Mouse (Mus musculus): ENCODE data around the gene P4htm. TPM values are rescaled to one million over a fixed set of nuclear protein-coding genes. Genes with fewer than 3 reads are reported as not detected.

Gene P4htm
- 11.9 and 12.6 TPM in 2 replicates for polyA plus RNA-seq (2014; fragmentation: Nextera tagmentation; extraction: Ambion mirVana)

DNA sequence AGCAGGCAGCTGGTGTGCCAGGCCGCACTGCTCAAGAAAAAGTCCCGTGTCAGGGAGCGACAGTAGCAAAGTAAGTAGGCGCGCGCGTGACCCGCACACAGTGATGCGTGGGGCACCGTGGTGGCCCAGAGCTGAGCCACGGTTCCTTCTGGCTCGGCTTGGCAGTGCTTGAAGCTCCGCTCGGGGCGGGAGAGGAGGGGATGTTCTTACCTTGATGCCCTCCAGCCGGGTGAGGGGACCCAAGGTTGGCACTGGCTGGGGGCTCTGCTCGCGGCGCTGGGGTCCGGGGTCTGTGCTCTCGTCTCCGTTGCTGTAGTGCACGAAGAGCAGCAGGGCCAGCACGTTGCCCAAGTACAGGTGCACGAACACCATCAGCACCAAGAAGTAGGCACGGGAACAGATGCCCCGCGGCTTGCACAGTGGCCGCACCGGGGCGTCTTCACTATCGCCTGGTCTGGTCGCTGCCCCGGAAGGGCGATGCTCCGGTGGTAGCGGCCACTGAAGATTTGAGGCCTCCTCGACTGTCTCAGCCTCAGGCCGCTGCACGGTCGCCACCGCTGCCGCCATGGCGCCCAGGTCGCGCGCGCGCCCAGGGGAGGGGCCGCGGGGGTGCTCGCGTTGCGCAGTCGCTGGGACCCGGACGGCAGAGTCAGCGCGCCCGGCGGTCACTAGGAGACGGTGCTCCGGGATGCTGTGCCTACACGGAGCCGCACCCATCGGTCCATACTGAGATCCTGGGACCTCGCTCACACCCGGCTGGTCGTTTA, at the start of gene P4htm:
Gene P4htm (minus strand): TSS at position 670 of the 767 bp plus-strand sequence.
- peak; percentile 83 for DNase-seq (ENCODE audit: low spot score)

DNA sequence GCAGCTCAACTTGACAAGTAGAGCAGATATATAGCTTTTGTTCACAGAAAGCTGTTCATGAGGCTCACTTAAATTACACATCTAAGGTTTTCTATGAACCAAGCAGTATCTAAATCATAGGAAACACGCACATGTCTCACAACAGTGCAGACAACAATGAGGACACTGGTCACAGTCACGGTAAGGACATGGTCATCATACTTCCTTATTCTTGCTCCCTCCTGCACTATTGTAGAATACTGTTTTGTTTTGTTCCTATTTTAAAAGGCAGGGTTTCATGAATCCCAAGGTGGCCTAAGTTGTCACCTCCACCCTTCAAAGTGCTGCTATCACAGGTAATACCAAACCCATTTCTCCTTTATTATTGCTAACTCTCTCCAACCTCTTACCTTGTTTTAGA, 42.4 kb upstream of the P4htm start:
- no peaks in the 10 kb centered on the region for H3K27me3 ChIP-seq (ENCODE audit: control insufficient read depth, insufficient read depth, low read length)
- DNase-seq (ENCODE audit: low spot score) (no peak), ATAC-seq (replicated peaks; ENCODE audit: low FRiP score) (no peak)
- H3K9me3 ChIP-seq (ENCODE audit: control insufficient read depth, low read length), result no peaks in the 10 kb centered on the region
- no peaks in the 10 kb centered on the region; the same call in 1 of the 2 replicates for H3K36me3 ChIP-seq (ENCODE audit: control insufficient read depth, insufficient read depth, low read length)
- no peak overlapping the region for H3K9ac ChIP-seq (ENCODE audit: low read length)
- no peak overlapping the region for H3K27ac ChIP-seq (ENCODE audit: low read depth, low read length)
- WGBS, result 94% methylated on average over 2 of the region's 2 CpGs
- no peak overlapping the region for H3K4me3 ChIP-seq (ENCODE audit: low read depth, low read length)
- H3K4me2 ChIP-seq (ENCODE audit: low read depth, low read length, severe bottlenecking), result no peak overlapping the region
- no peaks in the 10 kb centered on the region for H3K4me1 ChIP-seq (replicated peaks; ENCODE audit: control insufficient read depth, insufficient read depth, low read length)

More for the DNA sequence above, at the start of gene P4htm:
- Histone ChIP-seq H3K9me3 (ENCODE audit: control insufficient read depth, low read length) (no peaks in the 10 kb centered on the region), H3K36me3 (ENCODE audit: control insufficient read depth, insufficient read depth, low read length) (no peaks in the 10 kb centered on the region), H3K27me3 (ENCODE audit: control insufficient read depth, insufficient read depth, low read length) (no peaks in the 10 kb centered on the region), H3K4me3 (ENCODE audit: low read depth, low read length) (peak within 1 kb of the TSS; percentile 71), H3K4me2 (ENCODE audit: low read depth, low read length, severe bottlenecking) (peak within 1 kb of the TSS; percentile 94), H3K9ac (ENCODE audit: low read length) (peak within 1 kb of the TSS; percentile 78), H3K4me1 (replicated peaks; ENCODE audit: control insufficient read depth, insufficient read depth, low read length) (no peaks in the 10 kb centered on the region), H3K27ac (ENCODE audit: low read depth, low read length) (0 out of 2 replicates have a peak within 1 kb of the TSS, but pooled peaks have one; percentile 31)
- WGBS, result 2% methylated on average over 56 of the region's 69 CpGs
- peak; percentile 88 for ATAC-seq (replicated peaks; ENCODE audit: low FRiP score)

DNA sequence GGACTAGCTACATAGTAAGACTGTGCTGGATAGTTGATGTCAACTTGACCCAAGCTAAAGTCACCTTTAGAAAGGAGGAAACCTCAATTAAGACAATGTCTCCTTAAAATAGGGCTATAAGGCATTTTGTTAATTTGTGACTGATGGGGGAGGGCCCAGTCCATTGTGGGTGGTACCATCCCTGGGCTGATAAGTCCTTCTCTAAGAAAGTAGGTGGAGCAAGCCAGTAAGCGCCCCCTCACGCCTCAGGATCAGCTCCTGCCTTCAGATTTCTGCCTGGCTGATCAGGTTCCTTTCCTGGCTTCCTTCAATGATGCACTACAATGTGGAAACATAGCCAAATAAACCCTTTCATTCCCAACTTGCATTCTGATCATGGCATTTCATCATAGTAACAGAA, 37.9 kb upstream of the P4htm start:
- Histone ChIP-seq H3K27me3 (ENCODE audit: control insufficient read depth, insufficient read depth, low read length) (no peaks in the 10 kb centered on the region), H3K36me3 (ENCODE audit: control insufficient read depth, insufficient read depth, low read length) (no peaks in the 10 kb centered on the region; the same call in 1 of the 2 replicates), H3K27ac (ENCODE audit: low read depth, low read length) (no peak overlapping the region), H3K4me3 (ENCODE audit: low read depth, low read length) (no peak overlapping the region), H3K9ac (ENCODE audit: low read length) (no peak overlapping the region), H3K4me2 (ENCODE audit: low read depth, low read length, severe bottlenecking) (no peak overlapping the region), H3K4me1 (replicated peaks; ENCODE audit: control insufficient read depth, insufficient read depth, low read length) (no peaks in the 10 kb centered on the region), H3K9me3 (ENCODE audit: control insufficient read depth, low read length) (no peaks in the 10 kb centered on the region)
- DNase-seq (ENCODE audit: low spot score), result no peak
- ATAC-seq (replicated peaks; ENCODE audit: low FRiP score), result no peak
- WGBS, result 80% methylated on average over 2 of the region's 2 CpGs

DNA sequence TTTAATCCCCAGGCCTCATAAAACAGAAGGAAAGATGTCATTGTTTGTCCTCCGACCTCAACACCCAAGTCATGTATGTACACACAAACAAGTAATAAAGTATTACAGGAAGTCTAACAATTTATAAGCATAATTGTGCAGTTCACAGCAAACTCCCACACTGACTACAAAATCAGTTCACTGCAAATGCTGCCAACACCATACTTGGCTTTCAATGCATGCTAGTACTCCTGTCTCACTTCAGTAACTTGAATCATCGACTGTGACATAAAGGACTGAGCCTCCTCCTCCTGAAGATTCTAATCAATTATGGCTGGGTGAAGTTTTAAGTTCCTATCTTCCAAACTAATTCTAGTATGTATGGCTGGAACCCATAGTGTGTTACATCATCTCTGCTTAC, 36.4 kb upstream of the P4htm start:
- 79% methylated on average over 2 of the region's 2 CpGs for WGBS
- Histone ChIP-seq H3K9ac (ENCODE audit: low read length) (no peak overlapping the region), H3K4me3 (ENCODE audit: low read depth, low read length) (no peak overlapping the region), H3K27ac (ENCODE audit: low read depth, low read length) (no peak overlapping the region), H3K36me3 (ENCODE audit: control insufficient read depth, insufficient read depth, low read length) (no peaks in the 10 kb centered on the region; the same call in 1 of the 2 replicates), H3K4me1 (replicated peaks; ENCODE audit: control insufficient read depth, insufficient read depth, low read length) (no peaks in the 10 kb centered on the region), H3K9me3 (ENCODE audit: control insufficient read depth, low read length) (no peaks in the 10 kb centered on the region), H3K4me2 (ENCODE audit: low read depth, low read length, severe bottlenecking) (no peak overlapping the region), H3K27me3 (ENCODE audit: control insufficient read depth, insufficient read depth, low read length) (no peaks in the 10 kb centered on the region)
- DNase-seq (ENCODE audit: low spot score) (no peak), ATAC-seq (replicated peaks; ENCODE audit: low FRiP score) (no peak)

DNA sequence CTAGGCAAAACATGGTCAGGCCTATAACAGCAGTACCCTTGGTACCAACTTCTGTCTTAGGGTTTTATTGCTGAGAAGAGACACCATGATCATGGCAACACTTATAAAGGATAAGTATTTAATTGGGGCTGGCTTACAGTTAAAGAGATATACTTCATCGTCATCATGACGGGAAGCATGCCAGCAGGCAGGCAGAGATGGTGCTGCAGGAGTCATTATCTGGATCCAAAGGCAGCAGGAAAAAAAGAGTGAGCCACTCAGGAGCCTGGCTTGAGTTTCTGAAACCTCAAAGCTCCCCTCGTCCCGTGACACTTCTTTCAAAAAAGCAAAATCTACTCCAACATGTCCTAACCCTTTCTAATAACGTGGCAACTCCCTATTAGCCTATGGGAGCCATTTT, 34.9 kb upstream of the P4htm start:
- no peak overlapping the region for H3K4me2 ChIP-seq (ENCODE audit: low read depth, low read length, severe bottlenecking)
- no peak for ATAC-seq (replicated peaks; ENCODE audit: low FRiP score)
- WGBS, result 91% methylated on average over 5 of the region's 5 CpGs
- H3K4me1 ChIP-seq (replicated peaks; ENCODE audit: control insufficient read depth, insufficient read depth, low read length), result no peaks in the 10 kb centered on the region
- no peaks in the 10 kb centered on the region for H3K27me3 ChIP-seq (ENCODE audit: control insufficient read depth, insufficient read depth, low read length)
- DNase-seq (ENCODE audit: low spot score), result no peak
- H3K27ac ChIP-seq (ENCODE audit: low read depth, low read length), result no peak overlapping the region
- H3K9ac ChIP-seq (ENCODE audit: low read length), result no peak overlapping the region
- no peak overlapping the region for H3K4me3 ChIP-seq (ENCODE audit: low read depth, low read length)
- no peaks in the 10 kb centered on the region for H3K9me3 ChIP-seq (ENCODE audit: control insufficient read depth, low read length)
- no peaks in the 10 kb centered on the region; the same call in 1 of the 2 replicates for H3K36me3 ChIP-seq (ENCODE audit: control insufficient read depth, insufficient read depth, low read length)

DNA sequence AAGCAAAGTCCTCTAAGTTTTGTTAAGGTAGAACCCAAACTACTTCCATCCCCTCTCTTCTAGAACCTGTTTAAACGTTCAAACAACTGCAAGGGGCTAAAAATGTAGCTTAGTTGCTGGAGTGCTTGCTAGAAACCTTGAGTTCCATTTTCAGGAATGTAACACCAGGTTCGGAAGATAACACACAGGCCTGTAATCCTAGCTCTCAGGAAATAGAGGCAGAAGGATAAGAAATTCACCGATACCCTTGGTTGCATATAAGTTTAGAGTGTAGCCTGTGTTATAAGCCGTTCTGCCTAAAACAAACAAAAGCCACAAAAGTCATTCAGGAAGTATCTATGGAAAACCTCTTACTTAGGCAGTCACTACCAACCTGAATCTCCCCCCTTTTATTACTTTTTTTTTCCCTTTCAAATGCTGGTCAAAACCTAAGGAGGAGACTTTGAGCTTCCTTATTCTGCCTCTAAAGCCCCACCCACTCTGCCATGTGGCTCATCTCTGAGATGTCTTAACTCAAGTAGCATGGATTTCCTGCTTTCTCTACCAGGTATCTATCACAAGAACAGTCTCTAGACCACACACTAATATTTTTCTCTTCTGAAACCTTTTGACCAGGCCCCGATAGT, 34.3 kb upstream of the P4htm start:
- Histone ChIP-seq H3K27ac (ENCODE audit: low read depth, low read length) (no peak overlapping the region), H3K4me3 (ENCODE audit: low read depth, low read length) (no peak overlapping the region), H3K9me3 (ENCODE audit: control insufficient read depth, low read length) (no peaks in the 10 kb centered on the region), H3K27me3 (ENCODE audit: control insufficient read depth, insufficient read depth, low read length) (no peaks in the 10 kb centered on the region), H3K4me2 (ENCODE audit: low read depth, low read length, severe bottlenecking) (no peak overlapping the region), H3K9ac (ENCODE audit: low read length) (no peak overlapping the region), H3K4me1 (replicated peaks; ENCODE audit: control insufficient read depth, insufficient read depth, low read length) (no peaks in the 10 kb centered on the region), H3K36me3 (ENCODE audit: control insufficient read depth, insufficient read depth, low read length) (no peaks in the 10 kb centered on the region)
- 93% methylated on average over 5 of the region's 5 CpGs for WGBS
- ATAC-seq (replicated peaks; ENCODE audit: low FRiP score) (no peak), DNase-seq (ENCODE audit: low spot score) (no peak)

DNA sequence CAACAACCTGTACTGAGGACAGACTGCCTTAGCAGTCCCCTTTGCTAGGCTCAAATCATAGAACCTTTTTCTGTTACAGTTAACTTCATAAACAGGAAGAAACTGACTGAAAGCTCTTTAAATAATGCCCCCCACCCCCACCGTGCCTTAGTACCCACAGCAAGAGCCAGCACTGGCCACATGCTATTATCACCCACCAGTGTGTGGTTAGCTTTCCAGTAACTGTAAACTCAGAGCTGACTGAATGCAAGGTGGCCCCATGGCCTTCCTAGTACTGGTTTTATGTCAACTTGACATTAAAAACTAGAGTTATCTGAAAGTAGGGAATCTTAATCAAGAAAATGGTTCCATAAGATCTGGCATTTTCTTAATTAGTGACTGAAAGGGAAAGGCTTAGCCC, 33.2 kb upstream of the P4htm start:
- Histone ChIP-seq H3K9me3 (ENCODE audit: control insufficient read depth, low read length) (no peaks in the 10 kb centered on the region), H3K4me2 (ENCODE audit: low read depth, low read length, severe bottlenecking) (no peak overlapping the region), H3K36me3 (ENCODE audit: control insufficient read depth, insufficient read depth, low read length) (no peaks in the 10 kb centered on the region), H3K27ac (ENCODE audit: low read depth, low read length) (no peak overlapping the region), H3K27me3 (ENCODE audit: control insufficient read depth, insufficient read depth, low read length) (no peaks in the 10 kb centered on the region), H3K9ac (ENCODE audit: low read length) (no peak overlapping the region), H3K4me1 (replicated peaks; ENCODE audit: control insufficient read depth, insufficient read depth, low read length) (no peaks in the 10 kb centered on the region), H3K4me3 (ENCODE audit: low read depth, low read length) (no peak overlapping the region)
- ATAC-seq (replicated peaks; ENCODE audit: low FRiP score), result no peak
- WGBS, result 90% methylated on average over 1 of the region's 1 CpGs
- DNase-seq (ENCODE audit: low spot score), result no peak

DNA sequence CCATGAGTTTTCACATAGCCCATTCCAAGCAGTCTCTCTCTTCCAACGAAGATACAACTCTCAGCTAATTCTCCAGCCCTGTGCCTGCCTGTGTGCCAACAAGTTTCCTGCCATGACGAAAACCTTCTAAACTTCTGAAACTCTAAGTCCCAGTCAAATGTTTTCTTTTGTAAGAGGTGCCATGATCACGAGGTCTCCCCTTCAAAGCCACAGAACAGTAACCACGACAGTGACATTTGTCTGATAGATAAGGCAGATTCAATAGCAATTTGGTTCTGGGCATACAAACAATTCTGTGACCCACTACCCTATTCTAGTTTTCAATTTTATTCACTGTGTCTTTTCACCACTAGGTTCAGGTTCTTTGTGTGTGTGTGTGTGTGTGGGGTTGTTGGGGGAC, 30.7 kb upstream of the P4htm start:
- Histone ChIP-seq H3K36me3 (ENCODE audit: control insufficient read depth, insufficient read depth, low read length) (no peaks in the 10 kb centered on the region), H3K4me2 (ENCODE audit: low read depth, low read length, severe bottlenecking) (no peak overlapping the region), H3K27ac (ENCODE audit: low read depth, low read length) (no peak overlapping the region), H3K27me3 (ENCODE audit: control insufficient read depth, insufficient read depth, low read length) (no peaks in the 10 kb centered on the region), H3K9ac (ENCODE audit: low read length) (no peak overlapping the region), H3K4me1 (replicated peaks; ENCODE audit: control insufficient read depth, insufficient read depth, low read length) (no peaks in the 10 kb centered on the region), H3K4me3 (ENCODE audit: low read depth, low read length) (no peak overlapping the region), H3K9me3 (ENCODE audit: control insufficient read depth, low read length) (no peaks in the 10 kb centered on the region)
- ATAC-seq (replicated peaks; ENCODE audit: low FRiP score), result no peak
- WGBS, result 87% methylated on average over 4 of the region's 4 CpGs
- DNase-seq (ENCODE audit: low spot score), result no peak
